ENCODE assay signal across 8 mouse cellular contexts in genomic region chr12:29882871-29883617, GRCm38 (mm10). TPM values are rescaled to one million over a fixed set of nuclear protein-coding genes. Genes with fewer than 3 reads are reported as not detected.
DNase-seq lines count a peak whose midpoint lies in the region; ATAC-seq and TF ChIP-seq lines count a peak whose summit lies in the region.

No protein-coding gene starts in this region.

- TF ChIP-seq CTCF in liver, embryonic 14.5 days (IDR thresholded peaks at IDR 0.05; ENCODE audit: low read depth), result peak; percentile 73

- no peaks in the 10 kb centered on the region for H3K36me3 ChIP-seq in kidney, embryonic 15.5 days
- H3K36me3 ChIP-seq in liver, embryonic 14.5 days (replicated peaks; ENCODE audit: control insufficient read depth, insufficient read depth, low read depth), result no peaks in the 10 kb centered on the region

- no peaks in the 10 kb centered on the region for H3K9me3 ChIP-seq in kidney, embryonic 15.5 days (replicated peaks)
- H3K9me3 ChIP-seq in liver, embryonic 14.5 days (ENCODE audit: control insufficient read depth, low read length), result no peaks in the 10 kb centered on the region

- H3K9ac ChIP-seq in kidney, embryonic 15.5 days, result no peak overlapping the region
- no peak overlapping the region for H3K9ac ChIP-seq in liver, embryonic 14.5 days (replicated peaks)

- no peak overlapping the region for H3K27ac ChIP-seq in kidney, embryonic 15.5 days
- no peak overlapping the region for H3K27ac ChIP-seq in liver, embryonic 14.5 days

- no peak for TF ChIP-seq EP300 in liver, embryonic 14.5 days (IDR thresholded peaks at IDR 0.05; ENCODE audit: low read depth)

- DNase-seq in 416B (ENCODE audit: low read depth), result peak; percentile 23
- peak; percentile 70 for DNase-seq in adrenal gland, adult 2 months
- DNase-seq in embryo, embryonic 11.5 days (ENCODE audit: low read depth, low spot score), result peak; percentile 51
- peak; percentile 38 for DNase-seq in gastrocnemius, postnatal 25 days
- no peak for DNase-seq in liver, embryonic 14.5 days (ENCODE audit: low read depth in 3 of 3, low spot score in 3 of 3)
- DNase-seq in ovary, postnatal 14 days (ENCODE audit: low spot score), result peak; percentile 56
- DNase-seq in c-Kit-positive CD71-positive TER-119-positive erythroid progenitor cells, embryonic 14.5 days (ENCODE audit: low spot score), result no peak

- 20% methylated on average over 9 of the region's 9 CpGs for WGBS in kidney, embryonic 15.5 days
- 22% methylated on average over 9 of the region's 9 CpGs for WGBS in liver, embryonic 14.5 days (ENCODE audit: insufficient replicate concordance)

- no peaks in the 10 kb centered on the region for H3K27me3 ChIP-seq in kidney, embryonic 15.5 days
- no peaks in the 10 kb centered on the region for H3K27me3 ChIP-seq in liver, embryonic 14.5 days (ENCODE audit: control insufficient read depth, insufficient read depth, low read length)

- no peaks in the 10 kb centered on the region for H3K4me1 ChIP-seq in kidney, embryonic 15.5 days
- no peaks in the 10 kb centered on the region for H3K4me1 ChIP-seq in liver, embryonic 14.5 days (replicated peaks; ENCODE audit: control insufficient read depth in 2 of 2, insufficient read depth in 2 of 2, low read length in 1 of 2)

- H3K4me3 ChIP-seq in kidney, embryonic 15.5 days (replicated peaks), result no peak overlapping the region
- H3K4me3 ChIP-seq in liver, embryonic 14.5 days (ENCODE audit: insufficient read depth in 1 of 2, low read depth in 2 of 2, low read length in 2 of 2), result no peak overlapping the region

- H3K4me2 ChIP-seq in kidney, embryonic 15.5 days, result no peak overlapping the region
- no peak overlapping the region for H3K4me2 ChIP-seq in liver, embryonic 14.5 days (ENCODE audit: low read depth)

- ATAC-seq in kidney, embryonic 15.5 days (replicated peaks; ENCODE audit: low FRiP score), result peak; percentile 15
- ATAC-seq in liver, embryonic 14.5 days (ENCODE audit: insufficient read depth), result no peak

RNA-seq across cellular contexts. Expression of gene Pxdn, which starts 54.4 kb away (rescaled TPM):
- total RNA-seq in adrenal gland, adult 2 months (2021), result 10 to 100 TPM; 50.3 to 59.2 TPM
- polyA plus RNA-seq in adrenal gland, adult 2 months (2012; rRNA removed), result 75.0 and 85.7 TPM in 2 replicates
- total RNA-seq in gastrocnemius, postnatal 25 days (2021), result 10 to 100 TPM; 12.1 to 23.8 TPM
- 87.6 and 100.0 TPM in 2 replicates for polyA plus RNA-seq in kidney, embryonic 15.5 days (2015; fragmentation: Nextera tagmentation; extraction: Ambion mirVana)
- polyA plus RNA-seq in liver, embryonic 14.5 days (2012; rRNA removed), result 2.9 and 3.0 TPM in 2 replicates
- polyA plus RNA-seq in liver, embryonic 14.5 days (2014; fragmentation: Nextera tagmentation; extraction: Ambion mirVana), result 3.2 and 4.0 TPM in 2 replicates

Comparison
In these comparisons a context has a peak if more than half of its experiments do, and no peak if none do; other contexts are left out.
1. DNase-seq: peak in 416B (single experiment), adrenal gland, adult 2 months (single experiment), embryo, embryonic 11.5 days (single experiment), gastrocnemius, postnatal 25 days (single experiment) and ovary, postnatal 14 days (single experiment); none in liver, embryonic 14.5 days (0 of 3) and c-Kit-positive CD71-positive TER-119-positive erythroid progenitor cells, embryonic 14.5 days (single experiment).
2. RNA of gene Pxdn, which starts 54.4 kb away (polyA plus RNA-seq): 87.6 to 100.0 TPM in kidney, embryonic 15.5 days and 75.0 to 85.7 TPM in adrenal gland, adult 2 months; 2.9 to 4.0 TPM in liver, embryonic 14.5 days; every median in the first group is over 10 times any median in the second.